Mouse (Mus musculus) right cerebral cortex, postnatal 36 days (tissue): ENCODE measurements around the gene Kif16b.
A peak's percentile ranks its signal among the peaks of the same experiment; 100 is the strongest.

Source experiments
- DNase-seq, 2 experiments: peaks; one replicate each; pipeline ENCODE4 v3.0.0; 2022; ENCODE audit warnings: low spot score in 2 of 2, mixed read lengths in 1 of 2

The Kif16b gene

DNA sequence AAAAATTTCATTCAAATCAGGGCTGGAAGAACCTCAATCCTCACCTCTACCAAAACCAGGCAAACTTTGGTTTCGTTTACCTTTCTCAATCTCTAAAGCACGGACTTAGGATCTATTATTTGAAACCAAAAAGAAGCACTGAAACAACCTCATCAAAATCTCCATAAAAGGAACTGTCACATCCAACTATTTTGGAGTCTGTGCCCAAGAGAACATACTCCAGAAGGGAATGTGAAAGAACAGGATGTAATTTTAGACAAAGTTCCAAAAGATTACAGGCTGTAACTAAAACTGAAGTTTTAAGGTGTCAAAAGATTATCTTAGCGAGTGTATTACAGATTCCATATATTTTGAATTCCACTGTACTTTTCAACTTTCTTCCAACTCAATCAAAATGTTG lies 232.9 kb downstream of the Kif16b start:
- DNase-seq = no peak

- DNase-seq = no peak
Measured at GRCm38 (mm10) chr2:142651591-142651990, 249.7 kb downstream of the Kif16b start.

- DNase-seq = peak; percentile 56 to 82
Measured at GRCm38 (mm10) chr2:142648023-142648453, 253.3 kb downstream of the Kif16b start.

DNA sequence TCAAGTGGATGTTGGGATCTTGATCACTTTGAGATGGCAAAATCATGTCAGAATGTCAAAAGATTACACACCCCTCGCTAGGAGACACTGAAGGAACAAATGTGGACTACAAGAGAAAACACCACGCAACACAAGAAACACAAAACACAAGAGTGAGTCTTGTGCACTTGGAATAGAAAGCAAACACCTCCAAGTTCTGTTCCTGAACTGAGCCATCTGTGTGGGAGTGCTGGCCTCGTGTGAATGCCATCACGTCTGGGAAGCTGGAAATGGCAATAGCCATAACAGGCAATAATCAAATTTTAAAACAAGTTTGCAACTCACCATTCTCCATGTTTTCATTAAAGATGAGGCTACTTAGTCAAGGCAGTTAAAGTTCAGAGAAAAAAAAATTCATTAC lies 254.5 kb downstream of the Kif16b start:
- DNase-seq = no peak

DNA sequence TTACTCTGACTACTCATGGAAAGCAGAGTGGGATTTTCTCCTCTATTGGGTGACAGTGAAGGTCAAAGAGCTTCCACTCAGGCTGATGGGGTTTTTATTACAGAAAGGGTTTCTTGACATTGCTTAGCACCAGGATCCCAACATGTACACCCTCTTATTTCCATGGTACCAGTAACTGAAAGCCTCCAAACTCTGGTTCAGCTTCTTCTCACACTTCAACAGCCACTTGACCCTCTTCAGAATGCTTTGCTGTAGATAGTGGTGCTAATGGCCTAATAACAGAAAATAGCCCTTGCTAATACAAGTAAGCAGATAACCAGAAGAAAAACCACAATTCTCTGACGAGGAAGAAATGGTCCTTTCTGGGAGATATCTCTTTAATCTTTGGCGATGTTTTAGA lies 259.6 kb downstream of the Kif16b start:
- no peak for DNase-seq

DNA sequence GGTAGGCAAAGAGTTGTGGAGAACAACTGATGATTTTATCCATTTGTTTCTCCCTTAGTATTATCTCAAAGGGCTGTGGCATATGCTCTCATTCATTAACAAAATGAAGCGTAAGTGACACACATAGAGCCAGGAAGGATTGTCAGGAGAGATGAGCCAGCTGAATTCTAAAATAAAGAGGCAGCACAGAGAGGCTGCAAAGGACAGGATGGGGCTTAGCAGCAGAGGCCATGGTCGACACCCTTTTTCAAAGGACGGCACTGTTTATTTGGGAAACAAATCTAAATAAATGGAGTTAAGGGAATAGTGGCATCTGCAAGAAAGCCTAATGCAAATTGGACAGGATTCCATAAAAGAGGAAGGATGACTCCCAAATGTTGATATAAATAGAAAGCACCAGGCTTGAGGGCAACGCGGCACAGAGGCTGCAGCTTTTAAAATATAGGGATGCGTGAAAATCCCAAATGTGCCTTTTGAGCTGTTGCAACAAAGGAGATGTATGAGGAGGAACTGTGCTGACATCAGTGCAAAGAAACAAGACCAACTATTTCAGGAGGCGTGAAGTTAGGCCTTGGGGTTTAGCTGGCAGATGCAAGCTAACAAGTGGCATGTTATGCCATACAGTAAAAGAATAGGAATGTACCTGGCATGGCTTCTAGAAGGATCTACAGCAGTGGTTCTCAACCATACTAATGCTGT lies 265.6 kb downstream of the Kif16b start:
- DNase-seq = peak in 1 of 2 experiments; percentile 25

- no peak for DNase-seq
Measured at GRCm38 (mm10) chr2:142633996-142634559, 267.3 kb downstream of the Kif16b start.

GRCm38 (mm10) chr2:142629523-142630312 lies 271.6 kb downstream of the Kif16b start:
- DNase-seq = no peak

- no peak for DNase-seq
Measured at GRCm38 (mm10) chr2:142625756-142626155, 275.6 kb downstream of the Kif16b start.

GRCm38 (mm10) chr2:142625101-142625500 lies 276.2 kb downstream of the Kif16b start:
- no peak for DNase-seq

DNA sequence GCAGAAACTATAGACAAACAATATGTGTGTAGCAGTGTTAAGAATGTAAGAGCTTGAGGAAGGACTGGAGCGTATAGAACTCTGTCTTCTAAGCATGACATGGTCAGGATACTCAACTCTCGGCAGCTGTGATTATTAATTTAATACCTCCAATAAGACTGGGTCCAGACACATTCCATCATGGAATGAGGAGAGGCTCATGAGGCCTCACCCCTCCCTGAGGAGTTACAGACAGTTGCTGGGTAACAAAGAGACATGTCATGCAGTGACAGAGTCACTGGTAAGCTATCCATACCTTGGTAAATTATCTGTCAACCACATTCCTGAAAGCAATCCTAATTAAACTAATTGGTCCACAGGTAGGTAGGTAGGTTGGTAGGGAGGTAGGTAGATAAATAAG lies 277.1 kb downstream of the Kif16b start:
- no peak for DNase-seq

DNA sequence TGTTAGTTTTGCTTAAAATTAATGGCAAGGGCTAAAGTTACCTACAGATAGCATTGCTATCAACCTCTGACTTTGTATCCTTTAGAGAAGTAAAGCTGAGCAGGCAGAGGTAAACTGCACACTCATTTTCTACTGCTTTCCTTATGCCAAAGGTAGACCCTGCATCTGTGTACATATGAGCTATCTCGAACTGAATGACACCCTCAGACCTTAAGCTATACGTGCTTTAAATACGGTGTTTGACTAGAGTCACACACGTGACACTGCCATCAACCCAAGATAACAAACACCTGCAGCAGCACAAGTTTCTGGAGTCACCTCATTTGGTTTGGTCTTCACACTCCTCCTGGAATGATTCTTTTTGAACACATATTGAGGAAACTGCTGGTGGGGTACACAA lies 280.2 kb downstream of the Kif16b start:
- no peak for DNase-seq

DNA sequence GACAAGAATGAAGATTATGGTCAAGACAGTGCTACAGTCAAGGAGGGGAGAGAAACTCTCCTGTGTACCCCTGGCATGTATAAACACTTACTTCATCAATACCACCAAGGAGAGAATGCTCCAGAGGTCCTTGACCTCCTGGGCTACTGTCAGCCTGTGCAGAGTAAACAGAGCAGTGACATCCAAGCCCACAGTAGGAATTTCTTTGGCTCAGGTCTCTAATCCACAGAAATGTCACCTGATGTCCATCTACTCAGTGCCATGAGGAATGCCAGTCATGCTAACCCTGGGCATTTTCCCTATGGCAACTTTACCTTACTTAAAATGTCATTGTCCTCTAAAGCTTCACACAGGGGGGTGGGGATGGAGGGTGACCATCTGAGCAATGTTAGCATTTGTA lies 281.4 kb downstream of the Kif16b start:
- DNase-seq = no peak

DNA sequence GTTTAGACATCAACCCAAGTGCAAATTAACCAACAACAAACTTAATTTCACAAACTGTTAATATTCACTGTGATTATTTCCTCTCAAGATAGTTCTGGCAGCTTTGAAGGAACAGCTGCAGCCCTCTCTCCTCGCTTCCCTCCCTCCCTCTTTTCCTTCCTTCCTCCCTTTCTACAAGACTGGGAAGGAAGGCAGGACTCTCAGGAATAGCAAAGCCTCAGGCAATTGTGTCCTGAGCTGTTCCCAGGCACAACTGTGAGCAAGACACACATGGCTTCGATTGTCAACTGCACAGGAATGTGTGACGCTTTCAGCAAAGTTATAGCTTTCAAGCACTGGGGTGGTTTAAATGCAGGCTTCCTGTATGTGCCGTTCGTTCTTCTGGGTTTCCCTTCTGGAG lies 286.8 kb downstream of the Kif16b start:
- DNase-seq = no peak

- DNase-seq = no peak
Measured at GRCm38 (mm10) chr2:142612359-142612953, 288.9 kb downstream of the Kif16b start.

DNA sequence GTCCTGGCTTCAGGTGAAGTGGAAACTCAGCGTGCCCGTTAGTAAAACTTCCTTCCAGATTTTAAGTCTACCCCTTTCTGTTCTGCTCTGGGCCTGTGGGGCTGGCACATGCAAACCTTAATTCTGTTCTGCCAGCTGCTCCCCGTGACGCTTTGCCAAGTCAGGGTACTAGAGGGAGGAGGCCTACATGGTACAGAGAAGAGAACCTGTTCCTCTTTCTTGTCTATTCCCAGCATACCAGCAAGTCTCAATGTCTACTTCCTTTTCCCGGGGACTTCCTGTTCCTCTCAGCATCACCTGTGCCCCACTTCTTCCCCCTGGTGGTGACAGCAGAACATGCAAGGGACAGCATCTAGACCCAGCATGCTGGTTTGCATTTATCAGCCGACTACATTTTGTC lies 290.2 kb downstream of the Kif16b start:
- peak; percentile 19 to 27 for DNase-seq

DNA sequence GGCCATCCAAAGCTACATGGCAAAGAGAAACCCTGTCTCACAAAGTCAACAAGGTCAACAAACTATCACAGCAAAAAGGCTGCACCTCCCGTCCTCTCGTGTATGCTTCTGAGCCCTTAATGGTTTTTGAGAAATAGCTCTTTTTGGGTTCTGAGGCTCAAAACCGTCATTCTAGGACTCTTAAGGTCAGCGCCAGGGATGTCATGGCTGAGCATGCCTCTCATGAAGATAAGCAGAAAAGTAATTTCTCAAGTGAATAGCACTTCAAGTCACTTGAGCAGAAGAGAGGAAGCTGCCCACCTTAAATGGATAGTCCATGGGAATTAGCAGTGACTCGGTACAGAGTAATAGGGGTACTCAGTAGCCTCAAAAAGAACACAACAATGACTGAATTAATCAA lies 291.1 kb downstream of the Kif16b start:
- no peak for DNase-seq

DNA sequence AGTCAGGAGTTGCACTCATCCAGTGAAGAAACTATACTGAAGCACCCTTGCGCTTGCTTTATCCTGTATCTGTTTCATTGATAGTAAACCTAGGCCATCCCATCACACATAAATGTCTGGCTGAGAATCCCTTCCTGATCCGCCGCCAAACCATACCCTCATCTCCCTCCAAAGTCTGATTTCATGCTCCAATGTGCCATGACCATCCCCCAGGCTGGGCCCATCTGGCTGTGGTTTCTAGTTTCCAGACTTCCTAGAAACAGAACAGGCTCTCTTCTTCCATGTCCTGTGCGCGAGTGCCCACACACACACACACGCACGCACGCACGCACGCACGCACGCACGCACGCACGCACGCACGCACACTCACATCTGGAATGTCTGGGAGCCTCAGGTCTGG lies 292.6 kb downstream of the Kif16b start:
- peak in 1 of 2 experiments; percentile 17 for DNase-seq

DNA sequence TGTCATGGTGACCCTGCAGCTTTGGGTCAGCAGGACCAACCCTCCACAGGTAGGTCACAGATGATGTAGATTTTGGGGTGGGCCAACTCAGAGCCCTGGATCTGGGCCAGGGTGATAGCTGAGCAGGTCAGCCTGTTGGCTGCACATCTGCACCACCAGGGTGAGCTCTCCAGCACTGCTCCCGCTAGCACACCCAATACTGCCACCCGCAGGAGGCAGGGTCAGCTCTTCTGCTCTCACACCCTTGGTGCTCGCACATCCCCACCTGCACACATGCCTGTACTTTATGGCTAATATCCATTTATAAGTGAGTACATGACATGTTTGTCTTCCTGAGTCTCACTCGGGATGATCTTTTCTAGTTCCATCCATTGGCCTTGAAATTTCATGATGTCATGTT lies 296.6 kb downstream of the Kif16b start:
- DNase-seq = no peak

GRCm38 (mm10) chr2:142603210-142603609 lies 298.1 kb downstream of the Kif16b start:
- DNase-seq = no peak

GRCm38 (mm10) chr2:142599235-142599634 lies 302.1 kb downstream of the Kif16b start:
- DNase-seq = no peak
